Mouse (Mus musculus) small intestine, adult 2 months (tissue): ENCODE measurements around the gene Sash3.

ENCODE experiments used
- CTCF ChIP-seq: fragments of 200-500 bp; IDR thresholded peaks from 2 replicates; pipeline ENCODE4 v1.5.1; 2012; ENCODE audit warnings: low read depth, mild to moderate bottlenecking, control low read depth, inconsistent platforms, low read length, moderate library complexity, mixed read lengths; ENCODE audit not compliant: insufficient replicate concordance, insufficient read length; ENCODE audit errors: extremely low read depth
- POLR2A ChIP-seq: fragments of 200-500 bp; IDR thresholded peaks from 2 replicates; pipeline ENCODE4 v1.6.1; 2012; ENCODE audit warnings: low read depth, mild to moderate bottlenecking, control low read depth, inconsistent platforms, low read length, moderate library complexity

DNA sequence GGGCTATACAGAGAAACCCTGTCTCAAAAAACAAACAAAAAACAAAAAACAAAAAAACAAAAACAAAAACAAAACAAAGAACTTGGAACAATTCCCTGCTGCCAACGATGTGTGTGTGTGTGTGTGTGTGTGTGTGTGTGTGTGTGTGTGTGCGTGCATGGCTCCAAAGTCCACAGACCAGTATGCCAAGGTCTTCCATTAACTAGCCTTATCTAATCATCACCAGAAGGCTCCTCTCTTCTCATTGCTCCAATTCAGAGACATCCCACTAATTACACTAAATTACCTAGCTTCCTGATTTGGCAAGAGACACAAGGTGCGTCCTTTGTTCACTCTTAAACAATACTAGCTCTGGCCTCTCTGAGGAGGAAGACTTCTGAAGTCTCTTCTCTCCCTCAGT, 54.5 kb downstream of the Sash3 start:
- TF ChIP-seq CTCF (no peak), POLR2A (no peak)
